Mouse (Mus musculus): Measurements from ENCODE around the gene Ktn1.

Ktn1 gene

DNA sequence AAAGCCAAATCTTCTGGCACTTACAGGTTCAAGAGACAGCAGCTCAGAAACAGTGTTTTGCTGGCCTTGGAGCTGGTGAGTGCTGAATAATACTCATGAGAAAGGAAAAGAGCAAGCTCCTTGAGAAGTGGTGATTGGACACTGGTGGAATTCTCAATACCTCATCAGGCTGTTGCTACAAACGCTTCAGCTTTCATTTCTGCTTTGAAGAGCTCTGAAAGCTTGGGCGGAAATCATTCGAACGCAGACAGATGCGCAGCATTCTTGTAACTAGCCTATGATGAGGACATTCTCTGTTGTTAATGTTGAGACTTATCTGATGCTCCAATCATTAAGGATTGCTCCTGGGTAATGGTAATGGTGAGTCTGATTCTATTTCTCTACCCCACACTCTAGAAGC lies at the start of gene Ktn1:
Gene Ktn1, plus strand, starts transcription at position 231 of the 400 bp plus-strand sequence.
- no peak for DNase-seq (ENCODE audit: extremely low spot score, low read depth, low spot score)

DNA sequence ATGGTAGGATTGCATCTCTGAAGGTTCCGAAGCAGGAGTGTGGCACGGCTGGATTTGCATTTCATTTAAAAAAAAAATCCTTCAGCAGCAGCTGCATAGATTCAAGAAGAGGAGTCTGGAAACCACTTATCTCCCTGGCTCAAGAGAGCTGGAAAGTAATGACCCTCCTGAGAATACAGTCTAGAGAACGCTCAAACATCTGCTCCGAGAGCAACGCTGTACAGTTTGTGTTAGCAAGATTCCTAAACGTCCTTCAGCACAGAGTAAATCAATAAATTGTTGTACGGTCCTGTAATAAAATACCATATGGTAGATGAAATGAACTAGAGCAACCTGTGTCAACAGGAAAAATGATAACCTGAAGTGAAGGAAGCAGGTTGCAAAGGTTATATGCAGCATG lies 35.0 kb upstream of the Ktn1 start:
- DNase-seq (ENCODE audit: extremely low spot score, low read depth, low spot score), result no peak

DNA sequence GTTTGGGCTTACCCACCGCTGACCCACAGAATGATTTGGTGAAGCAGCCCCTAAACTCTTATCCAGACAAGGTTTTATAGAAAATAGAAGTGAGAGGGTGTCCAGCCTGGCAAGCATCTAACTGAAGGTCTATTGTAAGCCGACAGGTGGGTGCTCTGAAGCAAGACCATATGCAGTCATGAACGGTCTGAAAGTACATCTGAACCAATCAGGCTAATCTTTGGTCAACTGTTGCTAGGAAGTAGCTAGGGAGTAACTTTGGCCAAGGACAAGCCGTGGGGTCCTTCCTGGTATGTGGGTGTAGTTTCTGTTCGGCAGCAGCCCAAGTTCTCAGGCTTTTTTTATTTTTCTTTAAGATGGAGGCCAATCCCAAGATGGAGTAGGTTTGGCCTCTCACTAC lies 29.4 kb upstream of the Ktn1 start:
- DNase-seq (ENCODE audit: extremely low spot score, low read depth, low spot score), result no peak

DNA sequence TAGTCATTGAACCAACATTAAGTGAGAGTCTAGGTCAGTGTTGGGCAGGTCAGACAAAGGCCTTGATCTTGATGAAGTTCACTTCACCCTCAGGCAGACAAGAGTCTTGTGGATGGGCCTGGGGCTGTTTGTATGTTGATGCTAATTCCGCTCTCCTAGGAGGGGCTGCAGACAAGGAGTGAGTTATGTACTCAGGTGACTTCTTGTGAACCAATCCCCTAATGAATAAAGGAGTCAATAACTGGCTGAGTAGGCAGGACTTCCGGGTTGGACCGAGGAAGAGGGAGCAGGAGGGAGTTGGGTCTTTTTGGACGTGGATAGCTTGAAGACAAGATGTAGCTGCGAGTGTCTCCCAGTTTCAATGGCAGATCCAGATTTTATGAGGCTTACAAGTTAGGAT lies 26.3 kb upstream of the Ktn1 start:
- no peak for DNase-seq (ENCODE audit: extremely low spot score, low read depth, low spot score)

DNA sequence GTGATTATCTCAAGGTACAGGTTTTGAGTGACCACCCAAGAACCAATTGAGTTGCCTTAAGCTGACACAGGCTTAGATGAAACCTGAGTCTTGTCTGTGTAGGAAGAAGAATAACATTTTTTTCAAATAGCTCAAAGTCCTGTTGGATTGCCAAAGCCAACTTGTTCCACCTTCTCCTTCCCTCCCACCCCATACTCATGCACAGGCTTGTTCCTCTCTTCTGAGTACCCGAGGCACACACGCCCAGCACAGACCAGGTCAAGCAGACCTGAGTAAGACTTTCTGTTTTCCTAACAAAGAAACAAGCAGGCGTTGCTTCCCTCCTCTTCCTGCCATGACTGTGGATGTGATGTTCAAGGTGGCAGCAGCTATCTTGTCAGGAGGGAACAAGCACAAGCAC lies 23.4 kb upstream of the Ktn1 start:
- no peak for DNase-seq (ENCODE audit: extremely low spot score, low read depth, low spot score)

DNA sequence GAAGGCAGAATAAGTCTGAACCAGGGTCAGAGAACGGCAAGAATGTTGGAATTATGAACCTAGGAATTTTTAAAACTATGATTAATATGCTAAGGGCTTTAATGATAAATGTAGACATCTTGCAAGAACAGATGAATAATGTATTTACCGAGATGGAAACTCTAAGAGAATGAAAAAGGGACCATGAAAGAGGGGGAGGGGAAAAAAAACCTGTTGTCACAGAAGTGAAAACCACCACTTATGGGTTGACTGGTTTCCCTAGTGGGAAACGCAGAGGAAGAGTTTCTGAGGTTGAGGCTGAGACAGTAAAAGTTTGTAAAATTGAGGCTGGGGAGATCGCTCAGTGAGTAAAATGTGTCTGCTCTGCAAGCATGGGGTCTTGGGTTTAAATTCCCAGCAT lies 22.1 kb upstream of the Ktn1 start:
- no peak for DNase-seq (ENCODE audit: extremely low spot score, low read depth, low spot score)

DNA sequence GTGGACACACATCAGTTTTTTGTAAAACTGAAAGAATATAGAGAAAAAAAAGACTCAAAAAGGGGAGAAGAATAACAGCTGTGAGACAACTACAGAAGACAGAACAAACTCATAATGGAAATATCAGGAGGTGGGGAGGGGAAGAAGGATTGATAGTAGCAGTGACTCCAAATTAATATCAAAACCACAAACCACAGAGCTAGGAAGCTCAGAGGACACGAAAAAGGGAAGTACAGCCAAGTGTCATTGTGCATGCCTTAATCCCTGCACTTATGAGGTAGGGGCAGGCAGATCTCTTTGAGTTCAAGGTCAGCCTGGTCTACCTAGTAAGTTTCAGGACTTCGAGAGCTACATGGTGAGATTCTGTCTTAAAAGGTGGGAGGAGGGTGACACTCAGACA lies 21.4 kb upstream of the Ktn1 start:
- no peak for DNase-seq (ENCODE audit: extremely low spot score, low read depth, low spot score)

DNA sequence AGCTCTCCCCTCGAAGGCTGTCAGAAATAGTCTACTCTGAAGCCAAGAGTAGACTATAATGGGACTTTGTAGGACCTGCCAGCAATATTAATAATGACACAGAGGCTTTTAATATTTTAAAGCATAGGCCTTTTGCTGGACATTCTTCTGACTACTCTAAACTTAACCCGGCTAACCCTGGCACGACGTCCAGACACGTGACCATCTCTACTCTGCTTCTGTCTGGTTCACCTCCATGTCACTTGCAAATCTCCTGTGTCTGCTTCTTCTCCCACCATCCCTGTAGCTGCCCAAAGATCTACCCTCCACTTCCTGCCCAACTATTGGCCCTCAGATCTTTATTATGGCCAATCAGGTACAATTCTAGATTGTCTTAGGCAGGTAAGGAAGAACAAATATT lies 20.9 kb upstream of the Ktn1 start:
- no peak for DNase-seq (ENCODE audit: extremely low spot score, low read depth, low spot score)

DNA sequence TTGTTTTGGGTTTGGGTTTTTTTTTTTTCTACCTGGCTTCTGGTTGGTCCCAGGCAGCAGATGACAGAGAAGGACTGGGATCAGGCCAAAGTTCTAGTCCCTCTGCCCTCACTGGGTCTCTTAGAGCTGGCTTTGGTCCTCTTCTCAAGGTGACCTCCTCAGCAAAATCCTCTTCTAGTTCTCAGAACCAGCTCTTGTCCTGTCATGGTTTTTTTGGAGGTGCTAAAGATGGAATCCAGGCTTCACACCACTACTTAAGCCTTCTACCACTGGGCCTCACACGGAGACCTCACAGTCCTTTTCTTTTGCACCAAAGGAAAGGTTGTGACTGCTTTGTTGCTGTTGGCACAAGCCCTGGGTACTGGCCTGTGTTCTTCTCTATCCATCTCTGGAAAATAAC lies 15.8 kb upstream of the Ktn1 start:
- no peak for DNase-seq (ENCODE audit: extremely low spot score, low read depth, low spot score)

DNA sequence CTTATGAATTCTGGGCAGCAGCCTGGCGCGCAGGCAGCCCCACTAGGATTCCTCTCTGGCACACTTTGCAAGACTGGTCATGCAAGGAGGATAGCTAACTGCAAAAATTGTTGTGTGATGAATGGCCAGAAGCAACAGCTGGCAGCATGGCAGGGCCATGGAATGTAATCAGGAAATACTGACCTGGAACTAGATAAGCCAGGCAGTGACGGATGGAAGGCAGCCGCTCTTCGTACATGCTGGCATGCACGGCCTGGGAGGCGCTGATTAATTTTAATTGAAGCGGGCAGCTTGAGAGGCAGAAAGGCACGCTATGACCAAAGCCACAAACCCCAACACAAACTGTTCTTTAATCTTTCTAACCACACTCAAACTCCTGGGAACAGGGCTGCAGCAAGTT lies 13.8 kb upstream of the Ktn1 start:
- no peak for DNase-seq (ENCODE audit: extremely low spot score, low read depth, low spot score)

DNA sequence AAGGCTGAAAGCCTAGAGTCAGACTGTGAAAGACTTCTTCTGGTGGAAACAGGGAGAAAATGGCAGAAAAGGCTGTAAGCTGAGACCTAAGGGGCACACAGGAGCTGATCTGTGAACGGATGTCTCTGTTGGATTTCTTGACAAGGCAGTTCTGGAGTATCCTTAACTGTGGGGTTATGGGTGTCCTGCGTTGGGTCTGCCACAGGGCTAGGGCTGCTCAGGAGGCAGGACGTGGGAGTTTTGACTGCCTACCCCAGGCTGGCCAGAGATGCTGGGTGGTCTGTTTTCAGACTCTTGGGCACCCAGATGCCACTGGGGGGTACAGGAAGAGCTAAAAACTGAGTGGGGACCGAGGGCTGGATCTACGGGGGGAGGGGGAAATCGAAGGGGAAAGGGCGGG lies 13.4 kb upstream of the Ktn1 start:
- DNase-seq (ENCODE audit: extremely low spot score, low read depth, low spot score), result no peak

DNA sequence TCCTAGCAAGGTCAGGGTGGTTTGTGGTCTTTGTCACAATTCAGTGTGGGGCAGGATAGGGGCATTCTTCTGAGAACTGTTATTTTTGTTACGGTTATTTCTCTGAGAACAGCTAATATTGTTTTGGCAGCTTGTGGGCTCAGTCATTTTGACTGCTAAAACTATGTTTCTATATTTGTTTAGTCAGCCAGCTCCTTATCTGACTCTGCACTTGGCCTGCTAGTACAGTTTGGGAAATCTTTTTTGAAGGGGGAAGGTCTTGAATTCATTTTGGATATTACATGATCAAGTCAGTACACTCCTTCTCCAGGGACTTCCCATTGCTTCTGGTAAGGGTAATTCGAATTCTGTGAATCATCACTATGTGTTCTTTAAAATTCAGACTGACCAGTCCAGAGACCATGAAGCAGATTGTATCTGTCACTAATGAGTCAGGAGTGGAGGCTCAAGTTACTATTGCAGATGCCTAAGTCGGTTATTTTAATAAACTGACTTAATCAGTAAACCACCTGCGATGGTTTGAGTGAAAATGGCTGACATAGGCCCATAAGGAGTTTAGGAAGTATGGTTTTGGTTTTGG lies 9.8 kb upstream of the Ktn1 start:
- DNase-seq (ENCODE audit: extremely low spot score, low read depth, low spot score), result no peak

DNA sequence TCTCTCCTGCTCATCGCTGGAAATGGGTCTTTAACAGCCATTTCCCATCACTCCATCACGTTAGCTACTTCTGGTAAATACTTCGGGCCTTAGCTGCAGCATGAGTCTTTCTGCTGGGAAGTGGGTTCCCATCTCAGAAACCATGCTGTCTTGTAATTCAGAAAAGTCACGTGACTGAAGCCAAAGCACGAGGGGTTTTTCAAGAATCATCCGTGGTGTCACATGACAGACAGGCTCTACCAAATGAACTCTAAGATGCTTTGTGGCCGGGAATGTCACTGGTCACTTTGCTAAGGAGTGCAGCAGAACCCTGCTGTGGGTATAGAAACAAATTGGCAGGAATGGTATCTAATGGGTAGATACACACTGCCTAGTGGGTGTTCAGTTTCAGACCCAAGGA lies 2.6 kb upstream of the Ktn1 start:
- DNase-seq (ENCODE audit: extremely low spot score, low read depth, low spot score), result no peak

DNA sequence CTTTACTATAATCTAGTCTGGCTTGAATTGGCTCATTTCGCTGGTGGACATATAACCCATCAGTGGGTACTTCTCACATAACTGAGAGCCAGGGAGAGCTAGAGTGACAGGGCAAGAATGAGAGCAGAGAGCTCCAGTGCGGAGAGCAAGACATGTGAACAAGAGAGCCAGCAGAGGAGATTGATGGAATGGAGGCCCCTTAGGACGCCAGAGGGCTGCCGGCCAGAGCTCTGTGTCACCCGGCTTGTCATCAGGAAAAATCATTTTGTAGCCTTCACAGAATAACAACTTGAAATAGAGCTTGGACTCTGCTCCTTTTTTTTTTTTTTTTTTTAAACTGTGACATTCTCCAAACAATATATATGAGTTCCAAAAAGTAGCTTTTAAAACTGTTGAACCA lies 2.0 kb upstream of the Ktn1 start:
- no peak for DNase-seq (ENCODE audit: extremely low spot score, low read depth, low spot score)

DNA sequence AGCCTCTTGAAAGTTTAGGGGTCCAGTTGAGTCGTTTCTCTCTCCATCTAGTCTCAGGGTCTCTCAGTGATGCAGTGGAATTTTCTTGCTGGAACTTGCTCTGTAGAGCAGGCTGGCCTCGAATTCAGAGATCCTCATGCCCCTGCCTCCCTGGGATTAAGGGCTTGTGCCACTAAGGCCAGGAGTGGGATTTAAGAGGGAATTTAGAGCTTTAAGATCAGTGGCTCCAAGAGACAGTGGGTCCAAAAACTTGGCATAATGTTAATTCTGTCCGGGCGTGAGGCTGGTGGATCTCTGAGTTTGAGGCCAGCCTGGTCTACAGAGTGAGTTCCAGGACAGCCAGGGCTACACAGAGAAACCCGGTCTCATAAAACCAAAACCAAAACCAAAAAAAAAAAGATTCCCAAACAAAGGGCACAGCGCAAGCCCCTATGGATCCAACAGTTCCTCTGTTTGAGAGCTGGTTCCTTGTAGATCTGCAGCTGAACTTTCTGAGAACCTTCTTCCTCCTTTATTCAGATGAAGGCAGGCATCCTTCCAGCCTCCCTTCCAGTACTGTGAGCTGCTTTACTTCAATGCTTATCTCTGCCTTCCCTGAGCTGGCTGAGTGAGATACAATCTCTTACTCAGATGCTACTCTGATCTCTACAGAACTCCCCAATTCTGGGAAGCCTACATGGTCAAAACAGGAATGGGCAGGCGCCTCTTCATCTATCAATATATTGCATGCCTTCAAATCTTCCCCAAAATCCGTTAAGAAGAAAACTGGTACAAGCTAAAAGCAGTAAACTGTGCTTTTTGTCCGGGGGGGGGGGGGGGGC lies 1.3 kb upstream of the Ktn1 start:
- no peak for DNase-seq (ENCODE audit: extremely low spot score, low read depth, low spot score)

DNA sequence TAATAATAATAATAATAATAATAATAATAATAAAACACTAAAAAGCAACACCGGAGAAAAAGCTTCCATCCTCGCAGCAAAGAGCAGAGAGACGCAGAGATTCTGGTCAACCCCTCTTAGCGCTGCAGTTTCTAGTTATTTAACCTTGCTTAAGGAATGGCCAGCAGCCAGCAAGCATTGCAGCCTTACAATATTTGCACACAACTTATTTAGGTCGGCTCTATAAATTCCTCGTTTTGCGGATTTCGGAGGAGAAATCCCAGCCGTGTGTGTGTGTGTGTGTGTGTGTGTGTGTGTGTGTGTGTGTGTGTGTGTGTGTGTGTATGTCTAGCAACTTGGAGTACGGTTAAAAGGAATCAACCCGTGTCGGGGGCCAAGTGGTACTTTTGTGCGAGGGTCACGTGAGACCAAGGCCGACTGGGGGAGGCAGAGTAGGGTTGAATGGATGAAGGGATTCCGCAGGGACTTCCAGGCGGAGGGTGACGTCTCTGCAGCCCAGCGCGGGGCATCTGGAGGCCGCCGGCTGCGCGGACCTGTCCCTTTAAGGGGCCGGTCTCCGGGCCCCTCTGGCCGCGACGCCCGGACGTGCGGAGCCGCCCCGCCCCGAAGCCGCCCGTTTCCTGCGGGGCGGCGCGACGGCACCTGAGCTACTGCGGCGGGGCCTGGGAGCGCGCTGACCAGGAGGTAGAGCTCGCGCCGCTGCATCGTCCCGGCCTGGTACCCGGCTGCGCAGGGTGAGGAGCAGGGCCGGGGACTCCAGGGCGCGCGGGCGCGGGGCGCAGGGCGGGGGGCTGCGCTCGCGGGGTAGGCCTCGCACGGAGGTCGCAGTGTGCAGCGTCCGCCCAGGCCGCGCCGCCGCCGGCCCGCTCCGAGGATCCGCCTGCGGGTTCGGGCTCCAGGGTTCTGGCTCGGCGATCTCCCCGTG lies 720 bp downstream of the Ktn1 start:
- no peak for DNase-seq (ENCODE audit: extremely low spot score, low read depth, low spot score)

DNA sequence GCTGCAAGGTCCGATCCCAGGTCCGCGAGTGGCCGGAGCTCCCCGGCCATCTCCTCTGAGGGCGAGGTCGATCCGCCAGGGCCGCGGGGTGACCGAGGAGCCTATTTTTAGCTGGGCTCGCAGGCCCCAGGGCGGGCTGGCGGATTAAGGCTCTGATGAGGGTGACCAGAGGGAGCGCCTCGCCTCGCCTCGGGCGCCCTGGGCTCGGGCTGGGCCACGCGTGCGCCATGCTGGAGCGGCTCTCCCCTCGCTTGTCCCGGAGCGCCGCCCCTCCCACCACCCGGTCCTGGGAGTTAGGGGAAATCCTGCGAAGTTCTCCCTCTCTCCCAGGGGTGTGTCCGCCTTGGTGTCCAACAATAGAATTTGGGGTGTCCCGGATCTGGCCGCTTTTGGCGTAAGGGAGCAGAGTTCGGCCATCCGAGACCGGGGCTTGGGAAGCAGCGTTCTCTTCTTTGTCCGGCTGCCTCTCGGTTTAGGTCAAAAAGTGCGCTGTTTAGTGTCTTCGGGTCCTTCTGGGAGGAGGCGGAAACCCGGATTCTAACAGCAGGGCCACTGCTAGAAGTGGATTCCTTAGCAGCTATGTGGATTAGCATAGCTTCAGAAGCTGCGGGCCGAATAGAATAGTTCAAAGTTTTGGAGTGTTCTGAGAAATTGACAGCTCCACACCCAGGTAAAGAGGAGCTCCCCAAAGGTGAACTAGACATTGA lies 1.5 kb downstream of the Ktn1 start:
- DNase-seq (ENCODE audit: extremely low spot score, low read depth, low spot score), result no peak

DNA sequence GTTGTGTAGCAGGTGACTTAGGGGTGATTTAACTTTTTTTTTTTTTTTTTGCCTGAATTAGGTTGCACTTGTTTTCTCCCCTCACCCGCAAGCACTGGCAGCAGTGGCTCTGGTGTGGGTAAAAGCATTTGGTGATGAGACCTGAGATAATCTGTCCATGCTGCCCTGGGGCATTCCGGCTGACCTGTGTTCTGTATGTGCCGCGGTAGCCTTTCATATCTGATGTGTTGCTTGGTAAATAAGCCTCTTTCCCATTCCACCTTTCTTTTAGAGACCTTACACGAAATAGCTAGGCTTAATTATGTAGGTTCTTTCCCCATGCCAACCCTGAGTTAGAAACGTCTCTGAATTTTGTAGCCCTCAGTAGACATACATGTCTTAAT lies 2.1 kb downstream of the Ktn1 start:
- DNase-seq (ENCODE audit: extremely low spot score, low read depth, low spot score), result no peak

DNA sequence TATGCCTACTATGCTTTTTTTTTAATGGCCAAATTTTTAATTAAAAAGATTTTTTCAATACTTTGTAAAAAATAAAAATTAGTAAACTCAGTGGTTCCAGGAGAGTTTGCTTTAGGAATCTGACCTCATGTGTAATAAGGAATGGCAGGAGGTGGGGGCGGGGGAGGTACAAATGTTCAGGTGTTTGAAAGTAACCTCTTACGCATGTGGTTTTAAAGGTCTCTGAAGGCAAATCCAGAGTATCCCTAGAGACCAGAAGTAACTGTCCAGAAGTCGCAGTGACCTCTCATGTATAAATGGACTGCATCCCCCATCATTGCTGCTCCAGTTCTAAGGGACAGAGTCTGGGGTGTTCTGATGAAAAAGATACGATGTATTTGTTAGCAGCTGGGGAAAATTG lies 3.0 kb downstream of the Ktn1 start:
- DNase-seq (ENCODE audit: extremely low spot score, low read depth, low spot score), result no peak

DNA sequence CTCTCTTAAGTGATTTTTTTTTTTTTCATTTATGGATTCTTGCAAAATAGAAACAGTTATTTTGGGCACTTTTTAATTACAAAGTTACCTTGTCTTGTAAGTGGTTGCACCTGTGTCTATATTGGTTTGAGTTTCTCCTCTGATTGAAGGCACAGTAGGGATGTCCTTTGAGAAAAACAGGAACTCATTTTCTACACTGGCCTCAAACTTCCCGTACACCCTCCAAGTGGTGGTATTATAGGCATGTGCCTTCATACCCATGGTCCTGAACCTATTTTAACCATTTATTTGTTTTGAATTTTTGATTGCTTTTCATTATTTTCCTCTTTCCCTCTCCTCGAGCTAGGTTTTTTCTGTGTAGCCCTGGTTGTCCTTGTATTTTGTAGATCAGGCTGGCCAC lies 7.2 kb downstream of the Ktn1 start:
- DNase-seq (ENCODE audit: extremely low spot score, low read depth, low spot score), result no peak

DNA sequence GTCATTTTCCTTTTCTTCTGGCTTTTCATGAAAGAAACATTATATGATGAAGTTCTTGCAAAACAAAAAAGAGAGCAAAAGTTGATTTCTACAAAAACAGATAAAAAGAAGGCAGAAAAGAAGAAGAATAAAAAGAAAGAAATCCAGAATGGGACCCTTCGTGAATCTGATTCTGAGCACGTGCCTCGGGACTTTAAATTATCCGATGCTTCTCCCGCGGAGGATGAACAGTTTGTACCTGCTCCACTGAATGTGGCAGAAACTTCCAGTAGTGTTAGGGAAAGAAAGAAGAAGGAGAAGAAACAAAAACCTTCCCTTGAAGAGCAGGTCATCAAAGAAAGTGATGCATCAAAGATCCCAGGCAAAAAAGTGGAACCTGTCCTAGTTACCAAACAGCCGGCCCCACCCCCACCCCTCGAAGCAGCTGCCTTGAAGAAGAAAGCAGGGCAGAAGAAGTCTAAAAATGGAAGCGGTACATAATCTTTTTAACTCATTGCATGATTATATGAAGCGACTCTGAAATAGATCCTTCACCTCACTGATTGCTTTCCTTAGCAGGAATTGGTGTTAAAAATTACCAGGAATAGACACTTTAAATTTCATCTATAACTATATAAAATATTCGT lies 15.7 kb downstream of the Ktn1 start:
- no peak for DNase-seq (ENCODE audit: extremely low spot score, low read depth, low spot score)

Measured in hindlimb bud, embryonic 11.5 days (tissue).